Mouse (Mus musculus): ENCODE results near the gene Fggy.

The Fggy gene

GRCm38 (mm10) chr4:95541382-95542038, 15.8 kb upstream of the Fggy start:
- Histone ChIP-seq H3K9me3 (ENCODE audit: low read length) (no peaks in the 10 kb centered on the region), H3K27me3 (ENCODE audit: insufficient read depth, low read length) (no peaks in the 10 kb centered on the region), H3K4me1 (replicated peaks; ENCODE audit: low read depth, low read length) (no peaks in the 10 kb centered on the region), H3K4me3 (replicated peaks; ENCODE audit: low read length) (no peak overlapping the region), H3K36me3 (ENCODE audit: insufficient read depth, low read length) (no peaks in the 10 kb centered on the region)
- no peak for TF ChIP-seq POU5F1 (IDR thresholded peaks at IDR 0.05; ENCODE audit: borderline replicate concordance, low read length)
- TF ChIP-seq NANOG (IDR thresholded peaks at IDR 0.05; ENCODE audit: borderline replicate concordance, low read length): no peak
- TF ChIP-seq CTCF (conservative IDR thresholded peaks at IDR 0.05; ENCODE audit: low read length): no peak

- H3K27me3 ChIP-seq (ENCODE audit: insufficient read depth, low read length): no peaks in the 10 kb centered on the region
- no peak overlapping the region for H3K4me3 ChIP-seq (replicated peaks; ENCODE audit: low read length)
- no peaks in the 10 kb centered on the region for H3K36me3 ChIP-seq (ENCODE audit: insufficient read depth, low read length)
- TF ChIP-seq NANOG (IDR thresholded peaks at IDR 0.05; ENCODE audit: borderline replicate concordance, low read length): no peak
- no peak for TF ChIP-seq CTCF (conservative IDR thresholded peaks at IDR 0.05; ENCODE audit: low read length)
- no peak for TF ChIP-seq POU5F1 (IDR thresholded peaks at IDR 0.05; ENCODE audit: borderline replicate concordance, low read length)
- no peaks in the 10 kb centered on the region for H3K9me3 ChIP-seq (ENCODE audit: low read length)
- no peaks in the 10 kb centered on the region for H3K4me1 ChIP-seq (replicated peaks; ENCODE audit: low read depth, low read length)
Observed at GRCm38 (mm10) chr4:95542039-95542790, 15.1 kb upstream of the Fggy start.

GRCm38 (mm10) chr4:95543529-95543928, 13.8 kb upstream of the Fggy start:
- H3K36me3 ChIP-seq (ENCODE audit: insufficient read depth, low read length): no peaks in the 10 kb centered on the region
- no peaks in the 10 kb centered on the region for H3K9me3 ChIP-seq (ENCODE audit: low read length)
- TF ChIP-seq CTCF (conservative IDR thresholded peaks at IDR 0.05; ENCODE audit: low read length): no peak
- TF ChIP-seq NANOG (IDR thresholded peaks at IDR 0.05; ENCODE audit: borderline replicate concordance, low read length): no peak
- no peak for TF ChIP-seq POU5F1 (IDR thresholded peaks at IDR 0.05; ENCODE audit: borderline replicate concordance, low read length)
- H3K4me3 ChIP-seq (replicated peaks; ENCODE audit: low read length): no peak overlapping the region
- H3K27me3 ChIP-seq (ENCODE audit: insufficient read depth, low read length): no peaks in the 10 kb centered on the region
- no peaks in the 10 kb centered on the region for H3K4me1 ChIP-seq (replicated peaks; ENCODE audit: low read depth, low read length)

GRCm38 (mm10) chr4:95556663-95557332, 509 bp upstream of the Fggy start:
- TF ChIP-seq POU5F1 (IDR thresholded peaks at IDR 0.05; ENCODE audit: borderline replicate concordance, low read length): no peak
- peaks cover 15% of the 10 kb centered on the region for H3K4me1 ChIP-seq (replicated peaks; ENCODE audit: low read depth, low read length)
- H3K36me3 ChIP-seq (ENCODE audit: insufficient read depth, low read length): no peaks in the 10 kb centered on the region
- peak overlapping the region; percentile 81 for H3K4me3 ChIP-seq (replicated peaks; ENCODE audit: low read length)
- H3K27me3 ChIP-seq (ENCODE audit: insufficient read depth, low read length): no peaks in the 10 kb centered on the region
- H3K9me3 ChIP-seq (ENCODE audit: low read length): no peaks in the 10 kb centered on the region

- no peak for TF ChIP-seq CTCF (conservative IDR thresholded peaks at IDR 0.05; ENCODE audit: low read length)
- no peak for TF ChIP-seq NANOG (IDR thresholded peaks at IDR 0.05; ENCODE audit: borderline replicate concordance, low read length)
- TF ChIP-seq POU5F1 (IDR thresholded peaks at IDR 0.05; ENCODE audit: borderline replicate concordance, low read length): no peak
- no peaks in the 10 kb centered on the region for H3K36me3 ChIP-seq (ENCODE audit: insufficient read depth, low read length)
- H3K4me3 ChIP-seq (replicated peaks; ENCODE audit: low read length): no peak overlapping the region; the same call in 1 of the 2 replicates
Observed at GRCm38 (mm10) chr4:95558271-95558888, 1.1 kb downstream of the Fggy start.

GRCm38 (mm10) chr4:95571621-95572020, 14.3 kb downstream of the Fggy start:
- Histone ChIP-seq H3K36me3 (ENCODE audit: insufficient read depth, low read length) (no peaks in the 10 kb centered on the region), H3K4me3 (replicated peaks; ENCODE audit: low read length) (no peak overlapping the region), H3K9me3 (ENCODE audit: low read length) (no peaks in the 10 kb centered on the region), H3K27me3 (ENCODE audit: insufficient read depth, low read length) (no peaks in the 10 kb centered on the region), H3K4me1 (replicated peaks; ENCODE audit: low read depth, low read length) (no peaks in the 10 kb centered on the region)
- no peak for TF ChIP-seq CTCF (conservative IDR thresholded peaks at IDR 0.05; ENCODE audit: low read length)
- TF ChIP-seq POU5F1 (IDR thresholded peaks at IDR 0.05; ENCODE audit: borderline replicate concordance, low read length): no peak
- no peak for TF ChIP-seq NANOG (IDR thresholded peaks at IDR 0.05; ENCODE audit: borderline replicate concordance, low read length)

More at GRCm38 (mm10) chr4:95558271-95558888, 1.1 kb downstream of the Fggy start:
- Histone ChIP-seq H3K27me3 (ENCODE audit: insufficient read depth, low read length) (no peaks in the 10 kb centered on the region), H3K9me3 (ENCODE audit: low read length) (no peaks in the 10 kb centered on the region), H3K4me1 (replicated peaks; ENCODE audit: low read depth, low read length) (peaks cover 15% of the 10 kb centered on the region)

- H3K4me1 ChIP-seq (replicated peaks; ENCODE audit: low read depth, low read length): no peaks in the 10 kb centered on the region
- no peaks in the 10 kb centered on the region for H3K36me3 ChIP-seq (ENCODE audit: insufficient read depth, low read length)
- H3K4me3 ChIP-seq (replicated peaks; ENCODE audit: low read length): no peak overlapping the region
- H3K27me3 ChIP-seq (ENCODE audit: insufficient read depth, low read length): no peaks in the 10 kb centered on the region
- TF ChIP-seq NANOG (IDR thresholded peaks at IDR 0.05; ENCODE audit: borderline replicate concordance, low read length) (no peak), CTCF (conservative IDR thresholded peaks at IDR 0.05; ENCODE audit: low read length) (no peak), POU5F1 (IDR thresholded peaks at IDR 0.05; ENCODE audit: borderline replicate concordance, low read length) (no peak)
- no peaks in the 10 kb centered on the region for H3K9me3 ChIP-seq (ENCODE audit: low read length)
Observed at GRCm38 (mm10) chr4:95573704-95574103, 16.4 kb downstream of the Fggy start.

GRCm38 (mm10) chr4:95575411-95575911, 18.2 kb downstream of the Fggy start:
- Histone ChIP-seq H3K36me3 (ENCODE audit: insufficient read depth, low read length) (no peaks in the 10 kb centered on the region), H3K4me3 (replicated peaks; ENCODE audit: low read length) (no peak overlapping the region), H3K27me3 (ENCODE audit: insufficient read depth, low read length) (no peaks in the 10 kb centered on the region), H3K9me3 (ENCODE audit: low read length) (no peaks in the 10 kb centered on the region), H3K4me1 (replicated peaks; ENCODE audit: low read depth, low read length) (no peaks in the 10 kb centered on the region)
- TF ChIP-seq POU5F1 (IDR thresholded peaks at IDR 0.05; ENCODE audit: borderline replicate concordance, low read length) (no peak), NANOG (IDR thresholded peaks at IDR 0.05; ENCODE audit: borderline replicate concordance, low read length) (no peak), CTCF (conservative IDR thresholded peaks at IDR 0.05; ENCODE audit: low read length) (no peak)
